Mouse (Mus musculus) WW6 (cell line): Measurements from ENCODE around the gene Itpr1.

Source experiments
- DNase-seq: peaks from one replicate; pipeline ENCODE4 v3.0.0-alpha.2; 2013; ENCODE audit warnings: low read depth, low spot score

Gene Itpr1

GRCm38 (mm10) chr6:108592636-108593035 lies 379.7 kb downstream of the Itpr1 start:
- DNase-seq = no peak

GRCm38 (mm10) chr6:108594171-108594841 lies 381.4 kb downstream of the Itpr1 start:
- no peak for DNase-seq

- no peak for DNase-seq
These were observed 385.8 kb downstream of the Itpr1 start for GRCm38 (mm10) chr6:108598691-108599090.

GRCm38 (mm10) chr6:108599317-108599716 lies 386.4 kb downstream of the Itpr1 start:
- DNase-seq = no peak
